Mouse (Mus musculus) heart, postnatal 0 days (tissue): Measurements from ENCODE around the gene Rpp25l. TPM values are rescaled to one million over a fixed set of nuclear protein-coding genes. Genes with fewer than 3 reads are reported as not detected.

Experiments used
- ATAC-seq: fragments of 200-750 bp; cut with Nextera tagmentation; 2 replicates; pipeline ENCODE4 v1.8.0; 2017; ENCODE audit warnings: low read depth, moderate number of reproducible peaks, moderate library complexity; ENCODE audit not compliant: insufficient read depth
- DNase-seq: peaks from one replicate; pipeline ENCODE4 v3.0.0-alpha.2; 2016; ENCODE audit warnings: low spot score
- H3K27ac ChIP-seq: fragments of 300-500 bp; sonication (generic); 2 replicates; pipeline ENCODE4 v1.5.1; 2014; ENCODE audit warnings: low read depth, mild to moderate bottlenecking
- H3K27me3 ChIP-seq: fragments of 300-500 bp; sonication (generic); 2 replicates; pipeline ENCODE4 v1.6.1; 2014; ENCODE audit warnings: low read length, mixed read lengths; ENCODE audit not compliant: control insufficient read depth, insufficient read depth
- H3K36me3 ChIP-seq: fragments of 300-500 bp; sonication (generic); replicated peaks from 2 replicates; pipeline ENCODE4 v1.6.1; 2014; ENCODE audit warnings: low read length, mixed read lengths; ENCODE audit not compliant: control insufficient read depth, insufficient read depth
- H3K4me1 ChIP-seq: fragments of 300-500 bp; sonication (generic); 2 replicates; pipeline ENCODE4 v1.6.1; 2014; ENCODE audit warnings: antibody characterized with exemption; ENCODE audit not compliant: control insufficient read depth, insufficient read depth
- H3K4me2 ChIP-seq: fragments of 300-500 bp; sonication (generic); 2 replicates; pipeline ENCODE4 v1.6.1; 2014; ENCODE audit warnings: low read depth, mild to moderate bottlenecking, low read length, moderate library complexity
- H3K4me3 ChIP-seq: fragments of 300-500 bp; sonication (generic); 2 replicates; pipeline ENCODE4 v1.5.1; 2014; ENCODE audit warnings: low read depth, low read length
- H3K9ac ChIP-seq: fragments of 300-500 bp; sonication (generic); replicated peaks from 2 replicates; pipeline ENCODE4 v1.6.1; 2014; ENCODE audit warnings: low read depth, low read length, mixed read lengths
- H3K9me3 ChIP-seq: fragments of 300-500 bp; sonication (generic); replicated peaks from 2 replicates; pipeline ENCODE4 v1.6.1; 2016; ENCODE audit warnings: low read length; ENCODE audit not compliant: control insufficient read depth
- CTCF ChIP-seq: IDR thresholded peaks from 2 replicates; pipeline ENCODE4 v1.5.1; 2016; ENCODE audit warnings: antibody characterized with exemption, control low read depth, low read depth
- EP300 ChIP-seq: IDR thresholded peaks from 2 replicates; pipeline ENCODE4 v1.6.1; 2016; ENCODE audit warnings: antibody characterized with exemption, low read depth
- WGBS: fragments of 180-500 bp; shearing (Covaris S2); extraction: QIAGEN DNeasy Blood & Tissue Kit; methylation state at CpG from one replicate; pipeline ENCODE4 v1.1.7; 2014; 5-methylcytosine and 5-hydroxymethylcytosine counted together
- polyA plus RNA-seq: library from polyadenylated mRNA; unstranded; fragments of >200 nt; fragmentation: Nextera tagmentation; extraction: Ambion mirVana; gene quantifications from 2 replicates; pipeline ENCODE4 v1.2.1, GENCODE M21; 2015
- total RNA-seq: library from RNA; depleted of rRNA; stranded (reverse); fragments of >200 nt; gene quantifications from 2 replicates; pipeline ENCODE4 v1.2.3, GENCODE M21; 2014; ENCODE audit warnings: low replicate concordance; rRNA removed

Gene Rpp25l
- total and polyA plus RNA-seq, 2 experiments from 2014 or later: 38.9 to 49.8 TPM

GRCm38 (mm10) chr4:41664533-41664932 is 48.8 kb downstream of the Rpp25l start:
- H3K4me3 ChIP-seq: no peak overlapping the region
- TF ChIP-seq EP300: no peak
- no peak for TF ChIP-seq CTCF
- H3K9me3 ChIP-seq: no peaks in the 10 kb centered on the region
- DNase-seq (no peak), ATAC-seq (no peak)
- H3K36me3 ChIP-seq: no peaks in the 10 kb centered on the region
- no peaks in the 10 kb centered on the region for H3K27me3 ChIP-seq
- H3K4me2 ChIP-seq: no peak overlapping the region
- H3K9ac ChIP-seq: no peak overlapping the region
- no peak overlapping the region for H3K27ac ChIP-seq
- 47% methylated on average over 7 of the region's 7 CpGs for WGBS
- H3K4me1 ChIP-seq: peaks cover 7% of the 10 kb centered on the region; the same call in 1 of the 2 replicates

- 43% methylated on average over 9 of the region's 9 CpGs for WGBS
- H3K4me3 ChIP-seq: no peak overlapping the region
These were observed 49.7 kb downstream of the Rpp25l start for GRCm38 (mm10) chr4:41663614-41664013.

GRCm38 (mm10) chr4:41662723-41663122 is 50.6 kb downstream of the Rpp25l start:
- no peaks in the 10 kb centered on the region for H3K36me3 ChIP-seq
- 76% methylated on average over 11 of the region's 11 CpGs for WGBS
- H3K27ac ChIP-seq: no peak overlapping the region
- TF ChIP-seq CTCF (no peak), EP300 (no peak)
- H3K9me3 ChIP-seq: no peaks in the 10 kb centered on the region
- ATAC-seq: no peak
- DNase-seq: no peak
- H3K4me3 ChIP-seq: no peak overlapping the region
- no peak overlapping the region for H3K4me2 ChIP-seq
- H3K9ac ChIP-seq: no peak overlapping the region
- H3K4me1 ChIP-seq: peaks cover 7% of the 10 kb centered on the region; the same call in 1 of the 2 replicates
- H3K27me3 ChIP-seq: peaks cover 6% of the 10 kb centered on the region; the same call in 1 of the 2 replicates

More at GRCm38 (mm10) chr4:41663614-41664013, 49.7 kb downstream of the Rpp25l start:
- Histone ChIP-seq H3K36me3 (no peaks in the 10 kb centered on the region), H3K4me2 (no peak overlapping the region), H3K4me1 (peaks cover 7% of the 10 kb centered on the region; the same call in 1 of the 2 replicates), H3K9ac (no peak overlapping the region), H3K9me3 (no peaks in the 10 kb centered on the region), H3K27ac (no peak overlapping the region), H3K27me3 (no peaks in the 10 kb centered on the region)
- DNase-seq (no peak), ATAC-seq (no peak)
- TF ChIP-seq EP300: no peak
- TF ChIP-seq CTCF: no peak

Other genes with a start within 250 kb of the Rpp25l start
- 2.9 and 3.4 TPM in 2 replicates for gene Kif24, start 248.6 kb downstream of the Rpp25l start, total RNA-seq
- gene Kif24, start 248.6 kb downstream of the Rpp25l start, polyA plus RNA-seq: 1.1 and 1.4 TPM in 2 replicates
- 10.5 and 37.6 TPM in 2 replicates for gene Nudt2, start 248.4 kb downstream of the Rpp25l start, total RNA-seq
- gene Nudt2, start 248.4 kb downstream of the Rpp25l start, polyA plus RNA-seq: 42.0 and 45.9 TPM in 2 replicates
- gene AI464131, start 210.5 kb downstream of the Rpp25l start, total RNA-seq: 6.3 and 9.3 TPM in 2 replicates
- gene AI464131, start 210.5 kb downstream of the Rpp25l start, polyA plus RNA-seq: 2.5 and 2.9 TPM in 2 replicates
- gene 1110017D15Rik, start 196.2 kb downstream of the Rpp25l start, total RNA-seq: not detected in 2 replicates
- gene 1110017D15Rik, start 196.2 kb downstream of the Rpp25l start, polyA plus RNA-seq: 0.18 and 1.0 TPM in 2 replicates
- 4.0 and 10.7 TPM in 2 replicates for gene Fam219a, start 144.0 kb downstream of the Rpp25l start, total RNA-seq
- 2.3 and 3.1 TPM in 2 replicates for gene Fam219a, start 144.0 kb downstream of the Rpp25l start, polyA plus RNA-seq
- 2.2 and 12.9 TPM in 2 replicates for gene Dnaic1, start 143.8 kb downstream of the Rpp25l start, total RNA-seq
- 1.8 and 2.1 TPM in 2 replicates for gene Dnaic1, start 143.8 kb downstream of the Rpp25l start, polyA plus RNA-seq
- 5.8 and 12.7 TPM in 2 replicates for gene Enho, start 73.2 kb downstream of the Rpp25l start, total RNA-seq
- 4.0 and 4.3 TPM in 2 replicates for gene Enho, start 73.2 kb downstream of the Rpp25l start, polyA plus RNA-seq
- 0.31 TPM in 1 of 2 replicates, not detected in the other for gene Cntfr, start 16.4 kb downstream of the Rpp25l start, total RNA-seq
- 0.38 and 0.41 TPM in 2 replicates for gene Cntfr, start 16.4 kb downstream of the Rpp25l start, polyA plus RNA-seq
- 77.1 and 110 TPM in 2 replicates for gene Il11ra1, start 13.5 kb downstream of the Rpp25l start, total RNA-seq
- gene Il11ra1, start 13.5 kb downstream of the Rpp25l start, polyA plus RNA-seq: 104 and 116 TPM in 2 replicates
- 81.6 and 121 TPM in 2 replicates for gene Dctn3, start 9.6 kb upstream of the Rpp25l start, total RNA-seq
- gene Dctn3, start 9.6 kb upstream of the Rpp25l start, polyA plus RNA-seq: 161 and 165 TPM in 2 replicates
- not detected in 2 replicates for gene Arid3c, start 17.6 kb upstream of the Rpp25l start, total RNA-seq
- gene Arid3c, start 17.6 kb upstream of the Rpp25l start, polyA plus RNA-seq: not detected in 2 replicates
- 95.0 and 96.8 TPM in 2 replicates for gene Galt, start 41.7 kb upstream of the Rpp25l start, total RNA-seq
- gene Galt, start 41.7 kb upstream of the Rpp25l start, polyA plus RNA-seq: 69.8 and 70.9 TPM in 2 replicates
- 40.9 and 57.4 TPM in 2 replicates for gene Sigmar1, start 42.6 kb upstream of the Rpp25l start, total RNA-seq
- gene Sigmar1, start 42.6 kb upstream of the Rpp25l start, polyA plus RNA-seq: 33.4 and 37.1 TPM in 2 replicates
- gene Ccl27a, start 60.7 kb upstream of the Rpp25l start, total RNA-seq: 48.5 and 73.7 TPM in 2 replicates
- 49.4 and 49.6 TPM in 2 replicates for gene Ccl27a, start 60.7 kb upstream of the Rpp25l start, polyA plus RNA-seq
- gene Gm21541, start 190.1 kb upstream of the Rpp25l start, total RNA-seq: not detected in 2 replicates
- not detected in 2 replicates for gene Gm21541, start 190.1 kb upstream of the Rpp25l start, polyA plus RNA-seq
- 0.89 TPM in 1 of 2 replicates, not detected in the other for gene Gm20878, start 228.0 kb upstream of the Rpp25l start, total RNA-seq
- gene Gm20878, start 228.0 kb upstream of the Rpp25l start, polyA plus RNA-seq: 0.92 and 1.1 TPM in 2 replicates